Mouse (Mus musculus): ENCODE data around the gene Rab3b. TPM values are rescaled to one million over a fixed set of nuclear protein-coding genes. Genes with fewer than 3 reads are reported as not detected.

The Rab3b gene
- total RNA-seq, 2 experiments from 2014 or later, result 0.25 to 0.47 TPM

Other genes starting within 250 kb of the Rab3b start
- under 1 TPM; 0.55 to 0.60 TPM for gene 3110021N24Rik, start 159.4 kb upstream of the Rab3b start, total RNA-seq (2021)
- 10 to 100 TPM; 26.7 to 27.2 TPM for gene Zfyve9, start 98.3 kb upstream of the Rab3b start, total RNA-seq (2021)
- gene Btf3l4, start 45.4 kb upstream of the Rab3b start, total RNA-seq (2021), result 10 to 100 TPM; 59.8 to 67.1 TPM
- 10 to 100 TPM; 16.9 to 19.2 TPM for gene Txndc12, start 44.5 kb upstream of the Rab3b start, total RNA-seq (2021)
- 10 to 100 TPM; 16.6 to 21.2 TPM for gene Kti12, start 31.3 kb upstream of the Rab3b start, total RNA-seq (2021)
- under 1 TPM in 1 of 2 experiments, not detected in 1; 0.18 TPM for gene A730015C16Rik, start 30.4 kb upstream of the Rab3b start, total RNA-seq (2021)
- gene Nrd1, start 121.6 kb downstream of the Rab3b start, total RNA-seq (2021), result 10 to 100 TPM; 71.8 to 86.4 TPM